Mouse (Mus musculus): ENCODE measurements around the gene Rnf123.

Rnf123 gene

GRCm38 (mm10) chr9:108056361-108057261 lies 26.5 kb downstream of the Rnf123 start:
- DNase-seq: no peak

DNA sequence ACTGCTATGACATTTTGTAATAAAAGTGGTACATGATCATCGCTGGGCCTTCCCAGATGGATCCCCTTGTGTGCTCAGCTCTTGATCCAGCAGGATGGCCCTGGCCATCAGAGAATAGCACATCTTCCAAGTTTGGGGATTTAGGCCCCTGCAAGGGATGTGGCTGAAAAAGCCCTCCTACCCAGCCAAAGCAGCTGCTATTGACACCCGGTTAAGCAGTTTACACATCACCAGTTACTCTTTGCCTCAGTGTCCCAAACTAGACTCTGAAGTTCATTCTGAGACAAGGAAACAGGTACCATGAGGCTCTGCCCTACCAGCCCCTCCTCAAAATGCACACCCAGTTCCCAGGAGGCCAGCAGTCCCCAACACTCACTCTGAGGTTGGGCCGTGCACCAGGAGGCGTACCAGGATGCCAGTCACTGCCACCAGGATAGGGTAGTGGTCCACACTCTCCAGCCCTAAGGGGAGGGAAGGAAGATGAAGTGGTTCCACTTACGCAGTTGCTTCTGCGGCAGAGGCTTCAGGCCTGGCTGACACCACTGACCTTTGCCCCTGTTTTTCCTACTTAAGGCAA lies 27.4 kb downstream of the Rnf123 start:
- DNase-seq: no peak

DNA sequence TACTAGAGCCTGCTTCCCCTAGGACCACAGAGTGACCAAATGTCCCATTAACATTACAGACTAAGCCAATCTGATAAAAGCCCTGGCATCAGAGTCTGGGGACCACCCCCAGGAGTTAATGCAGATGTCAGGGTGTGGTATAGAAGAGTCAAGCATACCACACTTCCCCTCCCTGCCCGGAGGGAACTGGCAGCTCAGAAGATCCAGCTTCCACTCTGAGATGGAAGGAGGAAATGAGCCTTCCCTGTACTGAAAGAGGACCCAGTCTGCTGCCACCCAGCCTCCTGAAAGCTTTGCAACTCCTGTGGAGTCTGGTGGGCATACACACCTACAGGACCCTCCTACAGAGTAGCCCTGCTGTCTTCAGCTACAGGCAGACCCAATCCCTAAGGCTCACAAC lies 28.1 kb downstream of the Rnf123 start:
- no peak for DNase-seq

GRCm38 (mm10) chr9:108054331-108055040 lies 28.7 kb downstream of the Rnf123 start:
- no peak for DNase-seq

- no peak for DNase-seq
Measured at GRCm38 (mm10) chr9:108053665-108054225, 29.4 kb downstream of the Rnf123 start.

DNA sequence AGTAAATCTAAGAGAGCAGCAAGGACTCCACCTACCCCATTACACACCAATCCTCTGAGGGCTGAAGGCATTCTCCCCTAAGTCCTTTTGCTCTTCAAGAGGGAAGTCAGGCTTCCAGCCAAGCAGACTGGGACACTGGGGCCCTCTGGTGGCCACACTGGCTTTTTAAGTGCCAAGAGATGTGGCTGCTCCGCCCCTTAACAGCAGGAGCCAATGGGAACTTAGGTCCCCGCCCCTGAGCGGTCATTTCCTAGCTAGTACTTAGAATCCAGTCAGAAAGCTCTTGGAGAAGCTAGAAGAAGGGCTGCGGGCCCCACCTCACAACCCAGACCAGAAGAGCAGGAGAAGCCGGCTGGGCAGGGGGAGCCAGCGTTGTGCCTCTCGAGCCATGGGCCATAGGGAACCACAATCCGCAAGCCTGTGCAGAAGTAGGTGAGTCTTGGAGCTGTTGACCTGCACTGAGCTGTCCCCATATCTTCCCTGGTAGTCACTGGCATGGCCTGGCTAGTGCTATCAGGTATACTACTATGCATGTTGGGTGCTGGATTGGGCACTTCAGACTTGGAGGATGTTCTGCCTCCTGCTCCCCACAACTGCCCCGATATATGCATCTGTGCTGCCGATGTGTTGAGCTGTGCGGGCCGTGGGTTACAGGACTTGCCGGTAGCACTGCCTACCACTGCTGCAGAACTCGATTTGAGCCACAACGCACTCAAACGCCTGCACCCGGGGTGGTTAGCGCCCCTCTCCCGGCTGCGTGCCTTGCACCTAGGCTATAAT lies 30.1 kb downstream of the Rnf123 start, which contains the start of gene Amigo3:
Amigo3 (plus strand) TSS at position 275 of the 780 bp plus-strand sequence.
- peak; percentile 97 to 100 for DNase-seq

GRCm38 (mm10) chr9:108052411-108052810 lies 30.7 kb downstream of the Rnf123 start:
- no peak for DNase-seq

GRCm38 (mm10) chr9:108051931-108052220 lies 31.3 kb downstream of the Rnf123 start:
- DNase-seq: no peak

GRCm38 (mm10) chr9:108051184-108051930 lies 31.8 kb downstream of the Rnf123 start:
- no peak for DNase-seq

GRCm38 (mm10) chr9:108049561-108050251 lies 33.4 kb downstream of the Rnf123 start:
- no peak for DNase-seq

- peak; percentile 97 for DNase-seq
Measured at GRCm38 (mm10) chr9:108049016-108049455, 34.1 kb downstream of the Rnf123 start, which contains the start of gene Gmppb. Gene Gmppb, plus strand, starts transcription at chr9:108049242.

- no peak for DNase-seq
Measured at GRCm38 (mm10) chr9:108048566-108048955, 34.6 kb downstream of the Rnf123 start.

GRCm38 (mm10) chr9:108047601-108048565 lies 35.3 kb downstream of the Rnf123 start:
- DNase-seq: no peak

GRCm38 (mm10) chr9:108046582-108046981 lies 36.6 kb downstream of the Rnf123 start:
- no peak for DNase-seq

DNA sequence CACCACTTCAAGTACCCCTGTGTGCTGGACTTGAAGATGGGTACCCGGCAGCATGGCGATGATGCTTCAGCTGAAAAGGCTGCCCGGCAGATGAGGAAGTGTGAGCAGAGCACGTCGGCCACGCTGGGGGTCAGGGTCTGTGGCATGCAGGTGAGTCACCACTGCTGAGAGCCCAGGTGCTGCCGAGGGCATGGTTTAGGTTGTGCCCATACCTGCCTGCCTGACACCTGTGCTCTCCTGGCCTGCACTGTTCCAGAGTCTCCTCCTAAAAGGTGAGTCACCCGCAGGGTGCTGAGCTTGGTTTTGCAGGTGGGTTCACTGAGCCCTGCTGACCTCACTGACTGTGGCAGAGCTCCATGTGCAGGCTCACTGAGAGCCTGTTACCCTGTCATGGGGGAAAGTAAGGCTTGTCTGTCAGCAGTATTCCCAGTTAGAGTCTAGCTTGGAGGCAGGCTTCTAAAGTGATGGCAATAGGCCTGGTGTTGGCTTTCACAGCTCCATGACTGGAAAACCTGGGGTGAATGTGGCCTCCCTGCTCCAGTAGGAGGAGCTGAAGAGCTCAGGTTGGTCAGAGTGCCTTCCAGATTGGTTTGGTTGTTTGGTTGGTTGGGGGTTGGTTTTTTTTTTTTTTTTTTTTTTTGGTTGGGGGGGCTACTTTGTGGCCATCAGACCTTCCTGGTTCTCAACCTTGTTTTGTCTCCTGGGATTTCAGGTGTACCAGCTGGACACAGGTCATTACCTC lies 38.2 kb downstream of the Rnf123 start:
- DNase-seq: no peak

- no peak for DNase-seq
Measured at GRCm38 (mm10) chr9:108035331-108036156, 47.6 kb downstream of the Rnf123 start.

DNA sequence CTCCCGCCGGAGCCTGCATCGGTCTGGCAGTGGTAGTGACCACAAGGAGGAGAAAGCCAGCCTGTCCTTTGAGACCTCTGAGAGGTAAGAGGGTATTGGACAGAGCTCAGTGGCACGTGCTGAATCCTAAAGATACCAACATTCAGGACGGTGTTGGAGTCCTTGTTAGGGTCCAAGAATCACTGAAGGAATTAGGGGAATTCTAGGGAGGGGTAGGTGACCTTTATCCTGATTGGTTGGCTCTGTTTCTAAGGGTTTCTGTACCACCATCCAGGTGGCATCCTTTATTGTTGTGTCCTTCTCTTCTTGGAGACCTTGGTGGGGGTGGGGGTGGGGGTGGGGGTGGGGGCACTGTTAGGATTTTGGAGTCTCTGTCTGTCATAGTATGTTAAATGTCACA lies 51.0 kb downstream of the Rnf123 start:
- no peak for DNase-seq

DNA sequence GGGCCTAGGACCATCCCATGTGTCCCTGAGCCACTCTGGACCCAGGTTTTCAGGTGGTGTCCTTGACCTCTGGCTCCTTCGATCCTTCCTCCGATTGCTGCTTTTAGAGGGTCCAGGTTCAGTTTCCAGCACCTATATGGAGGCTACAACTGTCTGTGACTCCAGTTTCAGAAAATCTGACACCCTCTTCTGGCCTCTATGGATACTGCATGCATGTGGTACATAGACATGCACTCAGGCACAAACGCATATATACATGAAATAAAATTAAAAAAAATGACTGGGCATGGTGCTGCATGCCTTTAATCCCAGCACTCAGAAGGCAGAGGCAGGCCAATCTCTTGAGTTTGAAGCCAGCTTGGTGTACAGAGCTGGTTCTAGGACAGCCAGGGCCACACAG lies 55.3 kb downstream of the Rnf123 start:
- DNase-seq: no peak

Data from kidney, adult 8-10 months (tissue).